Mouse (Mus musculus): ENCODE data around the gene Rnf223. TPM values are rescaled to one million over a fixed set of nuclear protein-coding genes. Genes with fewer than 3 reads are reported as not detected.
"Not testable (repeated sequence)": the region's sequence is repeated elsewhere in the genome, so short reads cannot be mapped to it uniquely, and the experiment has no call there.

The Rnf223 gene
- polyA plus RNA-seq, 1 experiment from 2014 or later: 0.43 TPM

DNA sequence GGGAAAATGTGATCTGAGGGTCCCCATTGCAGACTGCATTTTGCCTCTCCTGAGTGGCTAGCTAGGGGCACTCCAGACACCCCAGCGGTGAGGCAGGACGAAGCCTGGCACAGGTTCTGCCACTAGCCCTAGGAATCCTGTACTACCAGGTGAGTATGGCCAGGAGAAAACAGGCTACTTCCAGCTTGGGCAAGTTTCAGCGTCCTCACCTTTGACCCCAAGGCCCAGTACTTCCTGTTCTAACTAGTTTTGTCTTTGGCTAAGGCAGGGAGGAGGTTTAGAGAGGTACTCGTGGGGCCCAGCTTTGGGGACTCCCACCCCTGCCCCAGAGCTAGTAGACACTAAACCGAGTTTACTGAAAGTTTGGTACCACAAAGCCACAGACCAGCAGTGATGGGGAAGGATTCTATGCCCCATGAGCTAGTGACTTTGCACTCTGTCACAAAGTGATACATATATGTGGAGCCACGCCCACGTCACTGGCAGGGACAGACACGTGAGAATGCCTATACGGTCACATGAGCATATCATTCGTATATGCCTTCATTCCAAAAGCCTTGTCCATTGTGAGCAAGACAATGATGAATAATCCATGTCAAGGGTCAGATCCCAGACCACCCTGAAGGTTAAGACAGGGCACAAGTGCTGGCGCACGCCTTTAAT, 3.8 kb downstream of the Rnf223 start:
- no peak overlapping the region for H3K4me3 ChIP-seq
- WGBS: 74% methylated on average over 12 of the region's 12 CpGs
- H3K9me3 ChIP-seq: 0 out of 2 replicates have a peak, but pooled peaks cover 3% of the 10 kb centered on the region
- H3K9ac ChIP-seq: no peak overlapping the region
- no peaks in the 10 kb centered on the region for H3K36me3 ChIP-seq
- no peak overlapping the region for H3K27ac ChIP-seq
- H3K4me1 ChIP-seq: no peaks in the 10 kb centered on the region
- no peak for ATAC-seq (ENCODE audit: insufficient number of reproducible peaks, insufficient read depth, low FRiP score, low TSS enrichment)
- H3K4me2 ChIP-seq (replicated peaks): no peak overlapping the region
- H3K27me3 ChIP-seq: no peaks in the 10 kb centered on the region

GRCm38 (mm10) chr4:156135112-156135511, 4.8 kb downstream of the Rnf223 start:
- H3K27me3 ChIP-seq: no peaks in the 10 kb centered on the region
- WGBS: 92% methylated on average over 13 of the region's 13 CpGs
- H3K4me3 ChIP-seq: no peak overlapping the region
- ATAC-seq (ENCODE audit: insufficient number of reproducible peaks, insufficient read depth, low FRiP score, low TSS enrichment): no peak
- H3K36me3 ChIP-seq: no peaks in the 10 kb centered on the region
- H3K4me2 ChIP-seq (replicated peaks): no peak overlapping the region
- H3K27ac ChIP-seq: no peak overlapping the region
- H3K9ac ChIP-seq: no peak overlapping the region
- H3K9me3 ChIP-seq: 0 out of 2 replicates have a peak, but pooled peaks cover 4% of the 10 kb centered on the region
- no peaks in the 10 kb centered on the region for H3K4me1 ChIP-seq

GRCm38 (mm10) chr4:156135801-156136200, 5.5 kb downstream of the Rnf223 start:
- no peak overlapping the region for H3K4me2 ChIP-seq (replicated peaks)
- ATAC-seq (ENCODE audit: insufficient number of reproducible peaks, insufficient read depth, low FRiP score, low TSS enrichment): no peak
- no peak overlapping the region for H3K4me3 ChIP-seq
- H3K36me3 ChIP-seq: no peaks in the 10 kb centered on the region
- H3K9ac ChIP-seq: no peak overlapping the region
- no peaks in the 10 kb centered on the region for H3K4me1 ChIP-seq
- 96% methylated on average over 14 of the region's 14 CpGs for WGBS
- H3K9me3 ChIP-seq: 0 out of 2 replicates have a peak, but pooled peaks cover 4% of the 10 kb centered on the region
- no peak overlapping the region for H3K27ac ChIP-seq
- no peaks in the 10 kb centered on the region for H3K27me3 ChIP-seq

DNA sequence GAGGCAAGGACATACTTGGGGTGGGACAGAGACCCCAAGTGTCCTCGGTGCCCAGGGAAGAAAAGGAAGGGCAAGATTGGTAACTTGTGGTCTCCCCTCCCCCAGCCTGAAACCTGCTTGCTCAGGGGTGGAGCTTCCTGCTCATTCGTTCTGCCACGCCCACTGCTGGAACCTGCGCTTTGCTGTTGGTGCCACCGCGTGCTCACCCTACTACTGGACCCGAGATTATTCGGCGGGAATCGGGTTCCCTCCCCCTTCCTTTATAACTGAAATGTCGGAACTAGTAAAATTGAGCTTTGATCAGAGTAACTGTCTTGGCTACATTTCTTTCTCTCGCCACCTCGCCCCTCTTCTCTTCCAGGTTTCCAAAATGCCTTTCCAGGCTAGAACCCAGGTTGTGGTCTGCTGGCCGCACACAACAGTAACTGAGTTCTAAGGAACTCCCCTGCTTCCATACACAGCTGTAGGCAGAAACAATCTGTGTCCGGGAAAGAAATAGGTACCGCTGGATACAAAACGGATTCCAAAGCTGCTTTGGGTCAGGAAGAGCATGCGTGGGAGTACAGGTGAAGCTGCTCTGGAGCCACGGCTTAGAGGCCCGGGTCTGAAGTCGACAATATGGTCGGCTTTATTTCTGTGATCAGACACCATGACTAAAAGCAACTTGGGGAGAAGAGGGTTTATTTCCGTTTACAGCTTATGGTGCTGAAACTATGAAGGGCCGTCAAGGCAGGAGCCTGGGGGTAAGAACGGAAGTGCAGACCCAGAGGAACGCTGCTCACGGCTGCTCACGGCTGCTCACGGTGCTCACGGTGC, 6.2 kb downstream of the Rnf223 start:
- WGBS: 93% methylated on average over 30 of the region's 30 CpGs
- Histone ChIP-seq H3K9ac (no peak overlapping the region), H3K9me3 (0 out of 2 replicates have a peak, but pooled peaks cover 4% of the 10 kb centered on the region), H3K27me3 (no peaks in the 10 kb centered on the region), H3K4me2 (replicated peaks) (no peak overlapping the region), H3K4me1 (no peaks in the 10 kb centered on the region), H3K27ac (no peak overlapping the region), H3K36me3 (no peaks in the 10 kb centered on the region), H3K4me3 (no peak overlapping the region)
- no peak for ATAC-seq (ENCODE audit: insufficient number of reproducible peaks, insufficient read depth, low FRiP score, low TSS enrichment)

DNA sequence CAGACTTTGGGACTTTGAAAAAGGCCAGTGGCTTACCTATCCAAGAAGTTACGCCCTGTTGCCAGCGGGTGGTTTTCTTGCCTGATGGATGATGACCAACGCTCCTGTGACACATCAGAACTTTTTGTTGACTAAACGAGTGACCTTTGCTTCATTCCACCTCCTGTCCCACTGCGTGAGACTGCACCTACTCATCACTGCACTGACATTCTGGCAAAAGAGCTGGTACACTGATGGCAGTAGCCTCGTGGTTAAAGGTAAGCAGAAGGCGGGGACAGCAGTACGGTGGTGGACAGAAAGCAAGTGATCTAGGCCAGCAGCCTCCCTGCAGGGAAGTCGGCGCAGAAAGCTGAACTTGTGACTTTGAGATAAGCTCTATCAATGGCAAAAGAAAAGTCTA, 20.6 kb downstream of the Rnf223 start:
- not testable (repeated sequence) for H3K9ac ChIP-seq; H3K27me3 ChIP-seq; H3K4me2 ChIP-seq (replicated peaks); H3K9me3 ChIP-seq; H3K4me1 ChIP-seq; H3K27ac ChIP-seq; H3K36me3 ChIP-seq; ATAC-seq (ENCODE audit: insufficient number of reproducible peaks, insufficient read depth, low FRiP score, low TSS enrichment); H3K4me3 ChIP-seq
- 90% methylated on average over 10 of the region's 10 CpGs for WGBS

GRCm38 (mm10) chr4:156154771-156155170, 24.5 kb downstream of the Rnf223 start:
- H3K4me2 ChIP-seq (replicated peaks): no peak overlapping the region
- peaks cover 7% of the 10 kb centered on the region; the same call in 1 of the 2 replicates for H3K9me3 ChIP-seq
- no peaks in the 10 kb centered on the region for H3K4me1 ChIP-seq
- WGBS: 95% methylated on average over 3 of the region's 3 CpGs
- H3K27me3 ChIP-seq: no peaks in the 10 kb centered on the region
- ATAC-seq (ENCODE audit: insufficient number of reproducible peaks, insufficient read depth, low FRiP score, low TSS enrichment): no peak
- no peaks in the 10 kb centered on the region for H3K36me3 ChIP-seq
- no peak overlapping the region for H3K27ac ChIP-seq
- H3K9ac ChIP-seq: no peak overlapping the region
- no peak overlapping the region for H3K4me3 ChIP-seq

- no peaks in the 10 kb centered on the region for H3K27me3 ChIP-seq
- ATAC-seq (ENCODE audit: insufficient number of reproducible peaks, insufficient read depth, low FRiP score, low TSS enrichment): no peak
- no peak overlapping the region for H3K9ac ChIP-seq
- peaks cover 8% of the 10 kb centered on the region; the same call in 1 of the 2 replicates for H3K9me3 ChIP-seq
- no peak overlapping the region for H3K4me3 ChIP-seq
- H3K36me3 ChIP-seq: peaks cover 98% of the 10 kb centered on the region
- H3K4me1 ChIP-seq: no peaks in the 10 kb centered on the region
- WGBS: 90% methylated on average over 9 of the region's 9 CpGs
- H3K27ac ChIP-seq: no peak overlapping the region
- H3K4me2 ChIP-seq (replicated peaks): no peak overlapping the region
Measured at GRCm38 (mm10) chr4:156166477-156166876, 36.2 kb downstream of the Rnf223 start.

DNA sequence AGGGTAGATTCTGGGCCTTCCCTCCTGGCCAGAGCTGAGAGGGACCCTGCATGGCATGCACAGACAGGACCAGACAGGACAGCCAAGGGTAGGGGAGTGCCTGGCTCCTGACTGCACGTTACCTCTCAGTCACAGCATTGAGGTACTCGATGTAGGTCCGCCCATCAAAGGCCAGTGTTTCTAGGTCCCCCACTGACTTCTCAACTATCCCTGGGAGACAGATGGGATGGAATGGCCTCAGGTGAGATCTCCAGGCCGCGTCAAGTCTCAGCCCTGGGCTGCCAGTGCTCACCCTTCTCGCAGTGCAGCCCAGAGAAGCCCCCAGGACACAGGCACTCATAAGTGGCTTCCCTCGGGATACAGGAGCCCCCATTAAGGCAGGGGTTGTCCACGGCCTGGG, 38.3 kb downstream of the Rnf223 start:
- H3K4me3 ChIP-seq: no peak overlapping the region
- H3K36me3 ChIP-seq: peaks cover 100% of the 10 kb centered on the region
- H3K9ac ChIP-seq: no peak overlapping the region
- 89% methylated on average over 8 of the region's 8 CpGs for WGBS
- peaks cover under 1% of the 10 kb centered on the region; the same call in 1 of the 2 replicates for H3K9me3 ChIP-seq
- no peak overlapping the region for H3K27ac ChIP-seq
- H3K27me3 ChIP-seq: no peaks in the 10 kb centered on the region
- no peak overlapping the region for H3K4me2 ChIP-seq (replicated peaks)
- no peaks in the 10 kb centered on the region for H3K4me1 ChIP-seq
- no peak for ATAC-seq (ENCODE audit: insufficient number of reproducible peaks, insufficient read depth, low FRiP score, low TSS enrichment)

GRCm38 (mm10) chr4:156169129-156169528, 38.8 kb downstream of the Rnf223 start:
- Histone ChIP-seq H3K9me3 (no peaks in the 10 kb centered on the region), H3K27me3 (no peaks in the 10 kb centered on the region), H3K4me2 (replicated peaks) (no peak overlapping the region), H3K9ac (no peak overlapping the region), H3K4me3 (no peak overlapping the region), H3K27ac (no peak overlapping the region), H3K36me3 (peaks cover 100% of the 10 kb centered on the region), H3K4me1 (no peaks in the 10 kb centered on the region)
- ATAC-seq (ENCODE audit: insufficient number of reproducible peaks, insufficient read depth, low FRiP score, low TSS enrichment): no peak
- WGBS: 94% methylated on average over 10 of the region's 10 CpGs

DNA sequence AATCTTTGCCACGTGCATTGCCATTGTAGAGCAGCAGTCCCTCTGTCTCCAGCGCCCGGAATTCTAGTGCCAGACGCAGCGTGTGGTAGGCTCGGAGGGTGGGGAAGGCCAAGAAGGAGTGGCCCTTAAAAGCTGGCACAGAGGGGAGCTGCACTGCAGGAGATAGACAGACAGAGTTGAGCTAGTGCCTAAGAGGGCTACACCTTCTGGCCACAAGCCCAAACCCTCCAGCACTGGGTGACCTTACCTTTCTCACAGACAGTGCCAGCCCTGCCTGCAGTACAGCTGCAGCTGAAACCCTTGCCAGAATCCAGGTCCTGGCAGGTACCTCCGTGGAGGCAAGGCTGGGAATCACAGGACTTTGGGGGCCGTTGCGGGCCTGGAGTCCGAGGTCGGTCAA, 41.5 kb downstream of the Rnf223 start:
- no peak for ATAC-seq (ENCODE audit: insufficient number of reproducible peaks, insufficient read depth, low FRiP score, low TSS enrichment)
- no peak overlapping the region for H3K9ac ChIP-seq
- WGBS: 95% methylated on average over 11 of the region's 11 CpGs

GRCm38 (mm10) chr4:156177630-156178029, 47.3 kb downstream of the Rnf223 start:
- WGBS: 95% methylated on average over 9 of the region's 9 CpGs
- no peak for ATAC-seq (ENCODE audit: insufficient number of reproducible peaks, insufficient read depth, low FRiP score, low TSS enrichment)
- Histone ChIP-seq H3K9me3 (no peaks in the 10 kb centered on the region), H3K36me3 (peaks cover 81% of the 10 kb centered on the region), H3K27ac (no peak overlapping the region), H3K27me3 (no peaks in the 10 kb centered on the region), H3K4me2 (replicated peaks) (no peak overlapping the region), H3K9ac (no peak overlapping the region), H3K4me1 (no peaks in the 10 kb centered on the region), H3K4me3 (no peak overlapping the region)

More for the DNA sequence above, 41.5 kb downstream of the Rnf223 start:
- Histone ChIP-seq H3K27ac (no peak overlapping the region), H3K4me2 (replicated peaks) (no peak overlapping the region), H3K27me3 (no peaks in the 10 kb centered on the region), H3K9me3 (no peaks in the 10 kb centered on the region), H3K4me1 (no peaks in the 10 kb centered on the region), H3K36me3 (peaks cover 99% of the 10 kb centered on the region), H3K4me3 (no peak overlapping the region)

Measured in embryonic facial prominence, embryonic 12.5 days (tissue).